Mouse (Mus musculus): ENCODE measurements around the gene Iqcf5.

Iqcf5 gene

DNA sequence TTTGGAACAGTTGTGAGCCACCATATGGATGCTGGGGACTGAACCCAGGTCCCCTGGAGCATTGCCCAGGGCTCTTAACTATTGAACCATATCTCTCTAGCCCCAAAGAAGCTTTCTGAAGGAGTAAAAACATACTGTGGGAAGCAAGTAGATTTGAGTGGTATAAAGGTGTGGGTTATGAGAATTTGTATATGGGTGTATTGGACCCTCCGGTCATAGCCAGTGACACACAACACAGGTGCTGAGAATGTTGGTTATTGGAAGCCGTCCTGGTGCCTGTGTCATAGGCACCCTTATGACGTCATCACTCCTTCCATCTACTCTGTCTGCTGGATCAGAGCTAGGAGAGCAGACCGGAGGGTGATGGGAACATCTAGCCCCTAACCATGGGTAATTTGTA is at the start of gene Iqcf5:
Iqcf5 (plus strand) TSS at position 301 of the 400 bp plus-strand sequence.
- DNase-seq = no peak

DNA sequence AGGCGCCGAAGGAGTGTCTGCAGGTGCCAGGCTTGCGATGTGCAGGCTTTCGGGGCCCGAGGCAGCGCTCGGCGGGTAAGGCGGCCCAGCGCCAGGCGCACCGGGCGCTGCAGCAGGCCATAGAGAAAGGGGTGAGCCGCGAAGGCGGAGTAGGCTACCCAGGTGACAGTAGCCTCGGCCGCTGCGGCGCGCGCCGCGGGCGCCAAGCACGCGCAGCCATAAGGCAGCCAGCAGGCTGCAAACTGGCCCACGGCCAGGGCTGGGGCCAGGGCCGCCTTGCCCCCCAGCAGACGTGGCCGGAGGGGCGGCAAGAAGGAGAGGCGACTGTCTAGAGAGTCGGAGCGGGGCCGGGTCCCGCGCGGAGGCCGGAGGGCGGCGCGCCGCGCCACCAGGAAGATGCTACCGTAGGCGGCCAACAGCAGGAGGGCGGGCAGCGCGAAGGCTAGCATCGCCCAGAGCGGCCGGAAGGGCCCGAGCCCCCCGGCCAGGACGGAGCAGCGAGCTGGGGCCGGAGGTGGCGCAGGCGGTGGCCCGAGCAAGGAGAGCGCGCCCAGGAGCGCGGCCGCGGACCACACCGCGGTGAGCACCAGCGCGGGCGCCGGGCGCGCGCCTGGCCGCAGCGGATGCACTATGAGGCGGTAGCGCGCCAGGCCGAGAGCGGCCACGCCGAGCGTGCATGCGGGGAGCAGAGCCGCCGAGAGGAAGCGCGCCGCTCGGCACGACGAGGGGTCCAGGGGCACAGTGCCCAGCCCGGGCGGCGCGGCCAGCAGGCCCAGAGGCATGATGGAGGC is 49.4 kb upstream of the Iqcf5 start:
- DNase-seq = no peak

DNA sequence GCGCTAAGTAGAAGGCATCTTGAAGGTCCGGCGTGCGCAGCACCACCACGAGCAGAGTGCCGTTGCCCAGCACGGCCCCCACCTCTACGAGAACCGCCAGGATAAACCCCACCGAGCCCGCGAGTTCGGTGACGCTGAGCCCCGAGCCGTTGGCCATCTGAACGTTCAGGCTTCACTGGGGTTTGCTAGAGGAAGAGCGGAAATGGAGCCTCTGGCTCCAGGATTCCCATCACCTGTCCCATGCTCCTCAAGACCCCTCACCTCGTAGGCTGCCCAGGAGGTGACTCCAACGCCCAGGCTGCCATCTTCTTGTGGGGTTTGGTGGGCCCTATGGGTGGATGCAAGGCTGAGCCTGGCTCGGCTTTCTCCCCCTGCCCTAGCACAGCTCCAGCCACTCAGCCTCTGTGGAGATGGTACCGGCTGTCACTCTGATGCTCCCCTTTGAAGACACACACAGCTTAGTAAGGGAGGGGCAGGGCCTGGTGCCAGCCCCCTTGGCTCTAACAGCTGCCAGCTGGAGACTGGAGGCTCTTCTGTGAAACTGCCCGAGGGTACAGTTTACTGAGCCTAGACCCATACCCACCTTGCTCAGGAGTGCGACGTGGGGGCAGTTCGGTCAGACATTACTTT is 48.7 kb upstream of the Iqcf5 start, which contains the start of gene Gpr62:
Gpr62 (minus strand) TSS at position 368 of the 630 bp plus-strand sequence.
- no peak for DNase-seq

DNA sequence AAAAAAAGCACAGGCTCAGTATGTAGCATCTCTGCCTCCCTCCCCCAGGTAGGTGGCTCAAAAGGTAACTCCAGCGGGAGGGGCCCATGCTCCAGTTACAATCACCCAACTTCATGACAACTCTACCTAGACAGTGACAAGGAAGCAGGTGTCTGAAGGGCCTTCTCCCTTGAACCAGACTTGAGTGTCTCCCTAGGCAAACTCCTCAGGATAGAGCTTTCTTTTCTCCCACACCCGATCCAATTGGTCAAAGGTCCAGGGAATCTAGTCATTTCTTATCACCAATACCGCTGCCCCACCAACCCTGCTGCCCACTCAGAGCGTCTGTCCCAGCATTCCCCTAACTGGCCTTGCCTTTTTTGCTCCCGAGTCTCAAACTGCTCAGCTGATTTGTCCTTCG is 47.7 kb upstream of the Iqcf5 start:
- DNase-seq = no peak

DNA sequence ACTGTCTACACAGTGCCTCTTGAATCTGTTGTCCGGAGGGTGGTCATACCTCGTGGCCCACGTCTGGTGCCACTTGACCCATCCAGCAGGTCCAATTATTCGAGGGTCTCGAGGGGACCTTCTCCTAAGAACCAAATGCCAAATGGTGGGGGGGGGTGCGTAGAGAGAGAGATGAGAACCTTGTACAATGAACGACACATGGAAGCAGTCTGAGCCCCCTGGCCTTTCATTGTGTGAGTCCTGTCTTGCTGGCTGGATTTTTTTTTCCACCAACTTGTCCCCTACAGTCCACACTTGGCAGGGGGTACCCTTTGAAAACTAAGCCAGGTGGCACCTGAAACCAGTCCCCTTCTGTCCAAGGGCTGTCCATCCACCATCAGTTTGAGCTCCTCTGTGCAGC is 46.6 kb upstream of the Iqcf5 start:
- no peak for DNase-seq

DNA sequence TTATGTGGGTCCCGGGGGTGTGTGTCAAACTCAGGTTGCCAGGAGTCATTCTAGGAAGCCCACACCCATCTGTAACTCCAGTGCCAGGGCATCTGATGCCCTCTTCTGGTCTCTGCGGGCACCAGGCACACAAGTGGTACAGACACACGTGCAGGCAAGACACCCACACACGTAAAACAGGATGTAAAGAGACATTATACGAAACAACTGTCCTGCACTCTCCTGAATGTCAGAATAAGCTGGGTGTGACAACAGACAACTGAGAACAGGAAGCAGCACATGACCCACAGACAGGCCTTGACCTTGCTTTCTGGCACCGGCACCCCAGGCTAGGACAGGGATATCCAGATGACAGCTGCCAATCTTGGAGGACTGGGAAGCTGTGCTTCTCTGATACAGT is 45.1 kb upstream of the Iqcf5 start:
- no peak for DNase-seq

DNA sequence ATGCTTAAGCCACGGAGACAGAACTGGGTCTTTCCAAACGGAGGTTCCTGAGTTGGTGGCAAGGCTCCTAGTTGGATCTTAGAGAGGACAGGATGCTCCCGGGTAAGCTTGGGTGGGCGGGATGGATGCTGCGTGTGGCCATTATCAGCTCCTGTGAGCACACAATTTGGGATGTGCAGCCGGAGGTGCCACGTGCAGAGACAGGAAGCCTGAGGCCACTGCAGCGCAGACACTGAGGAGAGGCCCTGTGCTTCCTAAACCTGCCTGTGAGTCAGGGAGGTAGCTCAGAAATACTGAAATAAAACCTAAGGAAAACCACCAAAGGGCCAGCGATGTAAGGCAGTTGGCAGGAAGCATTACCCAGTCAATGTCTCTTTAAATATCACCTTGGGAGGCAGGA is 44.6 kb upstream of the Iqcf5 start:
- DNase-seq = no peak

DNA sequence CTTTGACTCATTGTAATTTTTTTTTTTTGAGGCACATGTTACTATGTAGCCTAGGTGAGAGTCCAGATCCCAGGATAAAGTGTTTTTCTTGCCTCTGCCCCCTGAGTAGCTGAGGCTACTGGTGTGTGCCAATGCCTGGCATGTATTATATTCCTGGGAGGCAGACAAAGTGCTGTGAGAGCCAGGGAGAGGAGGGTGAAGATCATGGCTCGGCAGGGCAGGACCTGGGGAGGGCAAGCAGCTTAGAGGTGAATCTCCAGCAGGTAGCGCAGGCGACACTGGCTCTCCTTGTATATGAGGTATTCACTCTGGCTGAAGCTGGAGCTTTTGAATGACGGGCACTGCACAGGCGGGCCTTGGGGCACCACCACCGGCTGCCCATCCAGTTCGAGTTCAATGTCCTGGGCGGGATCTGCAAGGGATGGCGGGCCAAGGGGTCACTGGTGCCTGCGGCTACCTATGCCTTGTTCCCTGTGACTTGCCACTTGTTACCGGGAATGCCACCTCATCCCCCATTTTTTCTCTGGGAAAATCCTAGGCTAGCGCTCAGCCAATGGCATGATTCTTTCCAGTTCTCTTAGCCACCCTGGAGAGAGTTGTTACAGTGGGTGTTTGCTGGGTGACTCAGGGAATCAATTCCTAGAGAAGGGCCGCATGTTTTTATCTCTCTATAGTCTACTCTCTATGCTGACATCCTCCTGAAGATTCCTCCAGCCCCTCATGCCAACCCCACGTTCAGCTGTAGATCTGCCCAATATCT is 43.2 kb upstream of the Iqcf5 start:
- peak in 1 of 2 experiments; percentile 19 for DNase-seq

DNA sequence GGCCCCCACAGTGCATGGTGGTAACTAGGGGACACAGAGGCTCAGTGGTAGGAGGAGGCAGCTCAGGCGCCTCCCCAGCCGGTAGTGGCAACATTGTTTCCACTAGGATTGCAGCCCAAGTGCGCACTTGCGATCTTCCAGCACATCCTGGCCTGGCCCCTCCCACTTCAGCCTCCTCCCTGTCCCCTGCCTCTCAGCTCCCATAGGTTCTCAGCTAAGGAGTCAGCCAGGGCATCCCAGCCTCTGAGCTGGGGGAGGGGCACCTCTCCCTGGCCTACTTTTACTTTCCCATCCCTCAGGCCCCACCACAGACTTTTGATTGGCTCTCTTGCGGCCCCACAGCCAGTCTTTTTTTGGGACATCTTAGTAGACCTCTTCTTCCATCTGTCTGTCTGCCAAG is 42.5 kb upstream of the Iqcf5 start:
- DNase-seq = peak; percentile 65 to 67

DNA sequence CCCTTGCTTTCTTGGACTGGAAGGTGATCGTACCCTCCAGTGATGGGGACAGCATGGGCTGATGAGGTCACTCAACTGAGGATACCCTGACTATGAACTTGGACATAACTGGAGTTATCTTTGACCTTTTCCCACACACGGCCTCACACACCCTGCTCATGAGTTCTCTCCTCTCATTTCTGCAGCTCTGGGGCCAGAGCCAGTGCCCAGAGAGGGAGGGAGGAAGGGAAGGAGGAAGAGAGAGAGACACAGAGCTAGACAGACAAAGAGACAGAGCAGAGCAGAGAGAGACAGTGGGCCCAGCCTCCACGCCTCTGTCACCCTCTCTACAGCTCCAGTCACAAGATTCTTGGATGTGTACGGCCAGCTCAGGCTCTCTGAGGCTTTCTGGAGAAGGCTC is 42.1 kb upstream of the Iqcf5 start:
- DNase-seq = peak in 1 of 2 experiments; percentile 13

DNA sequence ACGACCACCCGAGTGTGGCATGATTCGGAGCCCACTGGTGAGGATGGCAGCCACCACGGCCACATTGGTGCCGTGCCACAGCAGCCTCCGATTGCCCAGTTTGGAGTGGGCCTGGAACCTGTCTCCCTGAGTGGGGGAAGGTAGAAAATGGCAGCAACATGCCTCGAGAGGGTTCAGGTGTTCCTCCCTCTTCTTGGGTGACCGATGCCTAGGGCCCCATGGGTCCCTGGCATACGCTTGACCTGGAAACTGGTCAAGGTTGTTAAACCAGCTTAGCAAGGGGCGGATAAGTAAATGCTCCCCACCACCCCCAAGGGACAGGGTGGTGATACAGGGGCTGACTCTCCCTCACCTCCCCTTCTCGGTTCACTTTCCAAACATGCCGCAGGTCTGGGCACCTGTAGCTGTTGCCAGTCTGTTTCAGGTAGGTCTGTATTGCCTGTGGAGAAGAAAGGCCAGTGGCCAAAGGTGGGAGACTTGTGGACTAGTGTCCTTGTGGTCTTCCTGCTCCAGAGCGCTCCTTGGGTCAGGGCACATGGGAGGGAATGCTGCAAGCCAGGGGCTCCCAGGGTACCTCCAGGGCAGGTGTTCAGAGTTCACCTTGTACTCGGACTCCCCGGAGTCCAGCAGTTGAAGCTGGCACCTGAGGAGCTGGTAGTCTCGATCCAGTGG is 41.2 kb upstream of the Iqcf5 start:
- DNase-seq = peak; percentile 61 to 64

DNA sequence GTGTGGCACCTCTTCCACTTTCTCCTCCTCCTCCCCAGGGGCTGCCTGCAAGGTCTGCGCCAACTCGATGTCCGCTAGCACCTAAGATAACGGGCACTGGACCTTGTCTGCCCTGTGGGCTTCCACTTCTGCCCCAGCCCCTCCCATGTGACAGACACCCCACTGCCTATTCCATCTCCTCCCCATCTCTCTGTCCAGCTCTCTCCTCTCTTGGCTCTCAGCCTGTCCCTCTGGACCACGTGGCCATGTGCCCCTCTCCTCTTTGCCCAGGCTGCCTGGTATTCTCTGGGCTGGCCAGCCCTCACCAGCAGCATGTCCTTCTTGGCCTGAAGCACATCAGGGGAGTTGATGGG is 40.6 kb upstream of the Iqcf5 start:
- DNase-seq = no peak

DNA sequence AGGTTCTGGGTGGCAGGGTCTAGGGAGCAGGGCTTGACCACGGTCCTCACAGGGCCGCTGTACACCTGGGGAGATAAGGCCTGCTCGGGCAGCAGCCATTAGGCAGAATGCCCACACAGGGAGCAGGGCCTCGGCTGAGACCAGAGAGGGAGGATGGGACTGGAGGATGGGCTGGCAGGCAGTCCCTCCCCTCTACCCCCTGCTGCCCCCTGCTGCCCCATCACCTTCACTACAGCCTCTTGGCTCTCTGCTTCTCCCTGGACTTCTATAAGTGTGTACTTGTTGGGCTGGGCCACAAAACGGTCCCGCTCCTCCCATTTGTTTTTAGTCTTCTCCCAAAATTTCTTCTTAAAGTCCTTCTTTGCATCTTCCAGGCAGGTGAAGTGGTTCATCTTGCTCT is 39.9 kb upstream of the Iqcf5 start:
- peak in 1 of 2 experiments; percentile 69 for DNase-seq

DNA sequence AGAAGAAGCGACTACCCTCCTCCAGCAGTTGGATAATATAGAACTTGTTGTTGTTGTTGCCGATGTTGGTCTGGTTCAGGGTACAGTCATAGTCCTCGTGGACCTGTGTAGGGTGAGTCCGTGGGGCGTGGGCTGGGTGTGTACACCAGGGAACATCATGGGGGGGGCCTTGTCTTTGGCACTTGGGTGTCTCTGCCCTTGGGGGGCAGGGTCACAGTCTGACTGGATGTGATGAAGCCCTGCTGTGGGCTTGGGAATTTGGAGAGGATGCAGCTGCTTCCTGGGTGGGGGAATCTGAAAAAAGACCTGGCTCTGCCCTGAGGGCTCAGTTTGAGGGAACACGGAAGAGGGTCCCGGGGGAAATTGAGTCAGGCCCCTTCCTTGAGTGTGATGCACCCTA is 39.3 kb upstream of the Iqcf5 start:
- peak in 1 of 2 experiments; percentile 35 for DNase-seq

DNA sequence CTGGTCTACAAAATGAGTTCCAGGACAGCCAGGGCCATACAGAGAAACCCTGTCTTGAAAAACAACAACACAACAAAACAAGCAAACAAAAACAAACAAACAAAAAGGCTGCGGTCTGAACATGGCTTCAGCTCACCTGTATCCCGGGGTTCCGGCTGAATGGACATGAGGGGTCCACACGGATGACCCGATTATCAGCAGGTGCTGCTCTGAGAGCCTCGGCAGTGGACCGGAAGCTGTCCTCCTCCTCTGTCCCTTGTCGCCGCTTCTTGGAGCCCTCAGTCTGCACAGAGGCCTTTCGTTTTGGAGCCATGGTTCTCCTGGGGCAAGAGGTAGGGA is 38.7 kb upstream of the Iqcf5 start, which contains the start of gene Rrp9:
Rrp9 (plus strand) TSS at position 301 of the 339 bp plus-strand sequence.
- no peak for DNase-seq

DNA sequence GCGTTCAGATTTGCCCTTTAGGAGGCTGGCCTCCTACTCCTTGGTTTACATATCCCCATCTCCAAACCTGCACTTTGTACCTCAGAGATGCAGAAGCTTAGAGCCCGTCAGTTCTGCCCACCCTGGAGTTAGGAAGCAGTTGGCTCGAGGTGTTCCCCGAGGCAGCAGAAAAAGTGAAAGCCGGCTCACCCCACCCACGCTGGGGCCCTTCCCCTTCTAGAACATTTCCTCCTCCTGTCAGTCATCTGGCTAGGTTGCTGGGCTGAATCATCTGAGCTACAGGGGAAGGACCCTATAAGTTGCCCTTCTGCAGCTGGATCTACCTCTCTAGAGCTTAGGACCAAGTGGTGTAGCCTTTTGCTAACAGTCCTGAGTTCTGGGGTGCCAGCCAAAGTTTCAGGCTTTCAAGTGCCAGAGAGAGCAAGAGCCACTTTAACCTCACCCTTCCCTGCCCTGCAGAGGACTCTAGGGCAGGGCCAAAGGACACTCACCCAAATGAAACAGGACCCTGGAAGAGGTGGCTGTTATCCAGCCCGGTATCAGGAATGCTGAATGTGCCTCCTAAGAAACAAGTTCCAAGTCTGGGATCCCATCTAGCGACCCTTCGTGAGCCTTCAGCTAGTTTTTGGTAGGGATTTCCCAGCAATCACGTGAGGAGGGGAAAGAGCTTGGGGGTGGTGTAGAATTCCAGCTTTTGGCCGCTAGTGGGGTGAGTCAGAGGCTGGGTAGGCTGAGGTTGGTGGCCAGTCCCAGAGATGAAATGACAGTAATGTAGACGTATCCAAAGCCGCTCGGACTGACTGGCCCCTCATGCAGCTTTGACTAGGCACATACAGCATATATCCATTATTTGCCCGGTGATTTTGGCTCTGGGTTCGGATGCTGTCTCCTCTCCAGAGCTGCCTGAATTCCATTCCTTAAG is 38.1 kb upstream of the Iqcf5 start:
- peak; percentile 74 for DNase-seq

DNA sequence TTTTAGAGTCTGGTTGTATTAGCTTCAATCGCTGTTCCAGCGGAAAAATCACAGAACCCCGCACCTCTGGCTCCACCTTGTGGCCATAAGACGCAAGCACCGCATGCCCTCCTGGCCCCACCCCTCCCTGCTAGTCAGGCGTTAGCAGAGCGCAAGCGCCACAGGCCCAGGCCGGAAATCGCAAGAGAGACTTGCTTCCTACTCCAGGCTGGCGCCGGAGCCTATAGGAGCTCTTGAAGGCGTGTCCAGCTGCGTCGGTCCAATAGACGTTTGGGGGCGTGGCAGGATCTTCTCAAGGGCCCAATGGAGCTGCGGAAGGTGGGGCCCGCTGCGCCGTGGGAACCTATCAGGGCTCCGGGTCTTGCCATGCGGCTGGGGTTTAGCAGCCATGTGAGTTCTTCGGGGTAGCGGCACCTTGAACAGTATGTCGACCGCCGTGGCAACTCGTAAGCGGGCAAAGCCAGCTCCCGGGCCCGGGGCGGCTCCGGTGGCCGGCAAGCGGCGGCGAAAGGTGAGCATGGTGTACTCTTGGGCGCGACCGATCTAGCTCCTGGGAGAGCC is 37.4 kb upstream of the Iqcf5 start, which contains the start of gene Parp3:
Parp3 (minus strand) TSS at position 26 of the 561 bp plus-strand sequence.
- peak; percentile 99 to 100 for DNase-seq

DNA sequence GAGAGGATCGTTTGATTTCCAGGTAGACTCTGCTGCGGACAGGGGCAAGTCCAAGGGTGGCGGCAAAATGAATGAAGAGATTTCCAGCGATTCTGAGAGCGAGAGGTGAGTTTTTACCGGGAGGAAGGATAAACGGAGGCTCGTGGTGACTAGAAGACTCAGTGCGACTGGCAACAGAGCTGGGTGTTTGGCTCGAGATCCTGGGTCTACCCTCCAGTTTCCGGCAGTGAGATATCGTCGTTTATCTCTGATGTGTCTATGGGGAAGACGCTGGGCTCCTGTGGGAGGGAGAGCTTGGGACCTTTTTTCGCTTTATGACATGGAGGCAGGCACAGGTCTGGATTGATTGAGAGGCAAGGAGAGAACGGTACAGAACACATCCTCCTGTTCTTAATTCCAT is 36.7 kb upstream of the Iqcf5 start:
- DNase-seq = peak in 1 of 2 experiments; percentile 1

DNA sequence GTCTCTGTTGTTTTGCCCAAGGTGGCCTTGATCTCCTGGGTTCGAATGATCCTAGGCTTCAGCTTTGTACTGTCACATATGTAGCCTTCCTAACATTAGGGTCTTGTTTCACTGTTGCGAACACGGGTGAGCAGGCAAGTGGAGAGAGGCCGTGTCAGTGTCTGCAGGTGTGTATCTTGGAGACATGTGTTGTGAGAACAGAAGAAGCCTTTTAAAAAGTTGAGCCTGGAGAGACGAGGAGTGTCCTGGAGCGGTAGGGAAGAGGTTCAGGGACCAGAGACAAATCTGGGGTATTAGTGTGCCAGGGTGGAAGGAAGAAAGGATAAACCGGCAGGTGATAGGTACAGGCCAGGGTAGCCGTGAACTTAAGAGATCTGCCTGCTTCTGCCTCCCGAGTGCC is 36.3 kb upstream of the Iqcf5 start:
- DNase-seq = peak in 1 of 2 experiments; percentile 0

DNA sequence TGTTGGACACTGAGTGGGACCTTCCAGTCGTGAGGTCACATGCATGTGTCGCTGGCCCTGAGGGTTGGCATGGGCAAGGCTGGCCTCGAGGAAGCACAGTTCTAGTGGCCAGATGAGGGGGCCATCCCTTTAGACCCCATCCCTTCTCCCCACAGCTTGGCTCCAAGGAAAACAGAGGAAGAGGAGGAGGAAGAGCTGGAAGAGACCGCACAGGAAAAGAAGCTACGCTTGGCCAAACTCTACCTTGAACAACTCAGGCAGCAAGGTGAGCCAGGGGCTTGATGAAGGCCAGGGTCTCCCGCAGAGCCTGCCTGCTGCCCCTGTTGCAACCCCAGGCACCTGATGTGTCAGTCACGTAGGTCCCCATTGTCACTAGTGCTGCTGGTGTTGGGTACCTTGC is 33.8 kb upstream of the Iqcf5 start:
- DNase-seq = peak in 1 of 2 experiments; percentile 1

DNA sequence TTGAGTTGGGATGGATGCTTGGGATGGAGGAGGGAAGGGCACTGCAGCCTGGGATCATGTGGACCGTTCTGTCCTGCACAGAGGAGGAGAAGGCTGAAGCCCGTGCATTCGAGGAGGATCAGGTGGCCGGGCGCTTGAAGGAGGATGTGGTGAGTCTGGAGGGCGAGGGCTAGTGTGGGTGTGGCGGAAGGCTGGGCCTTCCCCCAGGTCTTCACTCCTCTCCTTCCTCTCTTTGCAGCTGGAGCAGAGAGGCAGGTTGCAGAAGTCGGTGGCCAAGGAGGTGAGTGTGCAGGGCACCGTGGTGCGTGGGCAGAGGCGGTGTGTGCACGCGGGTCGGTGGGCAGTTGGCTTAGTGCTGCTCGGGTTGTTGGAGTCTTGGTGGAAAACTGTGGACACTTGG is 33.3 kb upstream of the Iqcf5 start:
- DNase-seq = no peak

DNA sequence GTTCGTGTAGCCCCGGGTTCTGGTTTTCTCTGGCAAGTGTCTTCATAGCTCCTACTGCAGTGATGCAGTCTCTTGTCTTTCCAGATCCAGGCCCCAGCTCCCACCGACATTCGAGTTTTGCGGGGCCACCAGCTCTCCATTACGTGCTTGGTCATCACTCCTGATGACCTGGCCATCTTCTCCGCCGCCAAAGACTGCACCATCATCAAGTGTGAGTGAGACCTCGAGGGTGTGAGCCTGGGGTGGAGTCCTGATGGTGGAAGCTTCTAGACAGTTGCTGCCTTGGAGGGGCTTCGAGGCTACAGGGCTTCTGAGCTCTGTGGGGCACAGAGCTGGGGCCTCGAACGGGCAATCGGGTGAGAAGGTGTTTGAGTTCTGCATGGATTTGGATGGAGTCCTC is 32.7 kb upstream of the Iqcf5 start:
- DNase-seq = no peak
